Mouse (Mus musculus): ENCODE measurements at regions not wholly inside any gene's neighbourhood (a gene's known extent, or its start where the extent isn't known, plus 50 kb on each side); places are given as distances from the start of the nearest gene placed in this dataset.

- peak in 1 of 2 experiments; percentile 27 for DNase-seq (ENCODE audit: low spot score in 2 of 2)
These were observed 172.5 kb downstream of the Gm5426 start for GRCm38 (mm10) chr10:96308713-96309445.

GRCm38 (mm10) chr10:96309766-96310165, 173.4 kb downstream of the Gm5426 start:
- DNase-seq (ENCODE audit: low spot score in 2 of 2) = no peak

GRCm38 (mm10) chr10:96325297-96325696, 188.9 kb downstream of the Gm5426 start:
- no peak for DNase-seq (ENCODE audit: low spot score in 2 of 2)

DNA sequence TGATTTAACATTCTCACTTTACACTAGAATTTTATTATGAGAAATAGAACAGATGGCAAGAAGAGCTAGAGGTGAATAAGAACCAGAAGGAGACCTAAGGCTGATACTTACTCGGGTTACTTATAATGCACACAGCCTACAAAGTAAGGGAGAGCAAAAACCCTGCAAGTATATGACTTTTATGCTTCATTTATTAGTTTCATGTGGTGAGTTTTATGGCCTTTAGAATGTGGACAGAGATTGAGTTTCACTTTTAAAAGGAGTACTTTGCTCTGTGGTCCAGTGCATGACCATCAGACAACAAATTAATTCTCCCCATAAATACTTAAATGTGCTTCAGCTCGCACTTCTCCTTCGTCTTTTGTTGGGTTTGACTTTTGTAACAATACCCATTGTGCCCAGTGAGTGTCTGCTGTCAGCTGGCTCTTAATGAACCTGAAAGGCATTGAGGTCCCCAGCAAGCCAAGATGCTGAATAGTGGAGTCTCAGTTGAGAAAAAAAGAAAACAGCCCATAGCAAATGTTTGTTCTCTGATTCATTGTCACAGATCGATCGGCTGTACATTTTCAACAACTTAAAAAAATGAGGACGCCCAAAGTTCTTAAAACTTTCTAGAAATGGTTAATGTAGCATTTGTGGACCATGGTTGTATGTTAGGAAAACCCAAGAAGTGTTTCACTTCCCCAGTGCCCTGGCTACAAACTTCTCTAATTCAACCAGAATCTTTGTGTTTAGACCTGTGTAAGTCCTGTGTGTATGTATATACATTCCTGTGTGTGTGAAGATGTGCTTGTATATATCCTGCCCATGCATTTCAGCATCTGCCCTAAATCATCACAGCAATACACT, 194.5 kb downstream of the Gm5426 start:
- DNase-seq (ENCODE audit: low spot score in 2 of 2) = no peak

DNA sequence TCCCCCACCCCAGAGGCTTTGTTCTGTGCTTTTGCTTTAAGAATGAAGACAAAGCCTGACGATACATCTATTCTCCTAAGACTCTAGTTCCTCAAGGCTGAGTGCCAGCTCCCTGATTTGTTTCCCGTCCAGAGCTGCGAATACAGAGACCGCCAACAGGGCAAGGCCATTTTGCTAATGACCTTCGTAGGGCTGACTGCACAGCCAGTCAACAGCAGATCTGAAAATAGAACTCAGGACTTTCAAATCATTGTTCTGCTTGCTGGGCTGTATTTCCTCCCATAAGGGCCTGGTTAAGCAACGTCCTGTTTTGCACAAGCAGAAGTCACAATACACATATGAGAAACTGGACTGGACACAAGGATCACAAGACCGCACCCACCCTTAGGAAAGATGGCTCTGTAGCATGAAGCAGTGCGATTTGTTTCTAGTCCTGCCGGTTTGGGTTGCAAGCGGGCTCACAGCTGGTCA, 196.4 kb downstream of the Gm5426 start:
- DNase-seq (ENCODE audit: low spot score in 2 of 2) = peak; percentile 22 to 33

GRCm38 (mm10) chr10:96333224-96333623, 196.8 kb downstream of the Gm5426 start:
- peak in 1 of 2 experiments; percentile 5 for DNase-seq (ENCODE audit: low spot score in 2 of 2)

DNA sequence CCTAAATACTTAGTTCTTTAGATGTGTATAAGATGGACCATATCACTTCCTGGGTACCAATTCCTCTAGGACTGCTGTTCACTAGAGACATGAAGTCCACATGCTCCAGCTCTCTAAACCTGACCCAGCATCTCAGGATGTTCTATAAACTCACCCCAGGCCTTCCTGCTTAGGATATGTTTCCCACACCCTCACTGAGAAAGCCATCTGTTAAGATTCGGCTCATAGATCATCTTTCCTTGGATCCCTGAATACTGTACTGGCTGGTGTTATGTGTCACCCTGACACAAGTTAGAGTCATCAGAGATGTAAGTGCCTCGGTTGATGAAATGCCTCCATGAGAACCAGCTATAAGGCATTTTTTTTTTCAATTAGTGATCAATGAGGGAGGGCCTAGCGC, 199.9 kb downstream of the Gm5426 start:
- DNase-seq (ENCODE audit: low spot score in 2 of 2) = no peak

- no peak for DNase-seq (ENCODE audit: low spot score in 2 of 2)
These were observed 200.8 kb downstream of the Gm5426 start for GRCm38 (mm10) chr10:96337088-96337666.

GRCm38 (mm10) chr10:96337797-96338608, 201.6 kb downstream of the Gm5426 start:
- DNase-seq (ENCODE audit: low spot score in 2 of 2) = no peak

- DNase-seq (ENCODE audit: low spot score in 2 of 2) = no peak
These were observed 202.2 kb downstream of the Gm5426 start for GRCm38 (mm10) chr10:96338609-96338978.

- DNase-seq (ENCODE audit: low spot score in 2 of 2) = no peak
These were observed 206.1 kb downstream of the Gm5426 start for GRCm38 (mm10) chr10:96342476-96342875.

GRCm38 (mm10) chr10:96343666-96344065, 207.3 kb downstream of the Gm5426 start:
- no peak for DNase-seq (ENCODE audit: low spot score in 2 of 2)

- DNase-seq (ENCODE audit: low spot score in 2 of 2) = no peak
These were observed 214.3 kb downstream of the Gm5426 start for GRCm38 (mm10) chr10:96350692-96351091.

DNA sequence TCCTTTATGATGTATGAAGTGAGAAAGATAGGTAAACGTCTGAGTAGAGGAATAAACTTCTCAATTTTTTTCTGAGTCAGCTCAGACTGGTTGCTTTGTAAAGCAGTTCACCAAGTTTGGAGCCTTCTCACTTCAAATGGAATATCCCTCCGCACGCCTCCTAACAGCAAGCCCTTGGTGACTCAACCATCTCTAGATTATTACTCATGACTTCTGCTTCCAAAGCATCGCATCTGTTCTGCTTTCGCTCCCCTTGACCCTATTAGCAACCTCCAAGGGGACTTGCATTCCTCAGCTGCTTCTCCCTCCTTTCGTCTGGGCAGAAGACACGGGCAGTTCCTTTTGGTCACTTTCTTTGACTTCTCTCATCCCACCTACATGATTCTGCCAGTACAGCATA, 214.9 kb downstream of the Gm5426 start:
- no peak for DNase-seq (ENCODE audit: low spot score in 2 of 2)

GRCm38 (mm10) chr10:96356980-96357624, 220.7 kb downstream of the Gm5426 start:
- no peak for DNase-seq (ENCODE audit: low spot score in 2 of 2)

DNA sequence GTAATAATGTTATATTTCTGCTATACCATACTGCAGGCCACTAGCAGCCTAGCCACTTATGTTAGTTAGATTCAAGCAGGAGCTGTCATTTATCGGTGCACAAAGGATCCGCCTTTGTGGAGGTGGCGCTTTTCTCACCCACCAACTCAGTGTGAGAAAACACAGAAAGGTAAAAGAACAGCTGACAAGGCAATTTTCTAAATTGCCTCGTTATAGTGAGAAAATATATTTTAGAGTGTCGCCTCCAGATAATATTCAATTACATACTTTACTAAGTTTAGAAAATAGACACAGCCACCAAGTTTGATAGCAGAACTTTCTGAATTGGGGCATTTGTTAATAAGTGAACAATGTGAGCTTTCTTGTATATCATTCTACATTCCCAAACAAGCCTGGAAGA, 221.2 kb downstream of the Gm5426 start:
- no peak for DNase-seq (ENCODE audit: low spot score in 2 of 2)

GRCm38 (mm10) chr10:96358984-96359383, 222.6 kb downstream of the Gm5426 start:
- no peak for DNase-seq (ENCODE audit: low spot score in 2 of 2)

DNA sequence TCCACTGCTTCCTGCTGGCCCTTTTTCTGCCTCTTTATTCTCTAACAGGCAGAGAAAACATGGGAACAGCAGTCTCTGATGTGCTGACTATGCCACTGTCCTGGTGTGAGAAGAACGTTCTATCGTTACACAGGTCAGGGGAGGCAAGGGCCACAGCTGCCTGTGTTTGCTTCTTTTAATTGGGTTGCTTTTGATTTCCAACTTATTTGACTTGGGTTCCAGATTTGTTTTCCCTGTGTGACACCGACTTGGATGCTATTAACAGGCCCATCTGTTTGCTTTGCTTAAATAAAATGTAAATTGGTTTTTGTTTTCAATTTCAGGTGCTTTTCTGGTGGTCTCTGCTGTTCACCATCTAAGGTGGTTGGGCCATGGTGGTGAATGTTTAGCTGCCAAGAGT, 225.8 kb downstream of the Gm5426 start:
- no peak for DNase-seq (ENCODE audit: low spot score in 2 of 2)

DNA sequence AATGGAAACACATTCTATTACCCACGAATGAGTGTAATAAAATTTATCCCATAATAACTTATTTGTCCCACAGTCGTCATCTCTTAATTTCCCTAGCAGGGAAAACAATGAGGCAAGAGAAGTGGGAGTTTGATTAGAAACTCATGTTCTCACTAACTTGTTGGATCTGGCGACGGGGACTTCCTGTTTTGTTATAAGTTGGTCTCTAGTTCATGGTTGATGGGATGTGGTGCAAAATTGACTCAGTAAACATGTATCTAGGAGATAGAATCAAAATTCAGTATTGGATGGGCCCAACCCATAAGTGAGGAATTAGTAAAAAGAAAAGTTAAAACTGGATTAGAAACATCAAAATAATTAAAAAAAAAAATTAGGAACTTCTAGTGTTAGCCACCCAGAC, 227.5 kb downstream of the Gm5426 start:
- no peak for DNase-seq (ENCODE audit: low spot score in 2 of 2)

GRCm38 (mm10) chr10:96365101-96365500, 228.7 kb downstream of the Gm5426 start:
- no peak for DNase-seq (ENCODE audit: low spot score in 2 of 2)

DNA sequence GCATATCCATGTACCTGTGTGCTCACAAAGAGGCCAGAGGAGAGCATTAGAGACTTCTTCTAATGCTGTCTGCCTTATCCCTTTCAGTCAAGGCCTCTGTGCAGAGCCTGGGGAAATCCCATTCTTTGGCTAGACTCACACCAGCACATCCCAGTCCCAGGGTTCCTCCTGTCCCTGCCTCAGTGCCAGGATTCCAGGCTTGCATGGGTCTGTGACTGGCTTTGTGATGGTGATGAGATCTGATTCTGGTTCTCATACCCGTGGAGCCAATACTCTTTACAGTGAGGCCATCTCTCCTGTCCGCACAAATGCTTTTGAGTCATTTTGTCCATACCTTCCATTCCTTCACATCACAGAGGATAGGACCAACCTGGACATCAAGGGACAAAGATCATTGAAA, 230.5 kb downstream of the Gm5426 start:
- DNase-seq (ENCODE audit: low spot score in 2 of 2) = no peak

All from layer of hippocampus, postnatal 10 days (tissue).